Mouse (Mus musculus): Measurements from ENCODE around the gene Prkca. TPM values are rescaled to one million over a fixed set of nuclear protein-coding genes. Genes with fewer than 3 reads are reported as not detected.

Gene Prkca
- polyA plus RNA-seq, 1 experiment from 2014 or later = 7.0 TPM

GRCm38 (mm10) chr11:107931288-107931687, 412.4 kb downstream of the Prkca start:
- Histone ChIP-seq H3K36me3 (ENCODE audit: insufficient read depth, low read length) (no peaks in the 10 kb centered on the region), H3K4me3 (ENCODE audit: low read length) (no peak overlapping the region), H3K9ac (replicated peaks; ENCODE audit: low read length) (no peak overlapping the region), H3K27ac (ENCODE audit: low read length) (no peak overlapping the region), H3K4me1 (ENCODE audit: insufficient read depth, low read length) (no peaks in the 10 kb centered on the region), H3K4me2 (replicated peaks; ENCODE audit: low read depth, low read length) (no peak overlapping the region), H3K27me3 (ENCODE audit: insufficient read depth, low read length) (no peaks in the 10 kb centered on the region), H3K9me3 (ENCODE audit: low read length) (no peaks in the 10 kb centered on the region)
- no peak for ATAC-seq (ENCODE audit: low FRiP score, low TSS enrichment)
- 80% methylated on average over 11 of the region's 11 CpGs for WGBS

DNA sequence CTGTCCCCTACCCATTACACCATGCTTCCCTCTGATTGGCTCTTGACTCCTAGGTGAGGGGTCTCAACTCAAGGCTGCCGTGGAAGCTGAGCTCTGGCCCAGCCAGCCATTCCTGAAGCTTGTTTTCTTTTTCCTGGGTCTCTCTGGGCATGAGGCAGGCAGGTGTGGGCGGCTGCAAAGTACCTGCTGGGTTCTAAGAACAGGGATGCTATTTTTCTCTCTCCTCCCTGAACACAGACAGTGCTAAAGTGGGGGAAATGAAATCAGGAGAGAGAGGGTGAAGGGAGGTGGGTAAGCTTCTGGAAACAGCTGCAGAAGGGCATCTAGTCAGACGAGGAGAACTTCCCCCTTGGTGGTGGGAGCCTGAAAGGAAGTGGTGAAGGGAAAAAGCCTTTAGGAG, 414.0 kb downstream of the Prkca start:
- Histone ChIP-seq H3K27ac (ENCODE audit: low read length) (no peak overlapping the region), H3K4me2 (replicated peaks; ENCODE audit: low read depth, low read length) (no peak overlapping the region), H3K36me3 (ENCODE audit: insufficient read depth, low read length) (no peaks in the 10 kb centered on the region), H3K27me3 (ENCODE audit: insufficient read depth, low read length) (no peaks in the 10 kb centered on the region), H3K4me3 (ENCODE audit: low read length) (no peak overlapping the region), H3K9ac (replicated peaks; ENCODE audit: low read length) (no peak overlapping the region), H3K9me3 (ENCODE audit: low read length) (no peaks in the 10 kb centered on the region), H3K4me1 (ENCODE audit: insufficient read depth, low read length) (no peaks in the 10 kb centered on the region)
- WGBS = 46% methylated on average over 3 of the region's 3 CpGs
- ATAC-seq (ENCODE audit: low FRiP score, low TSS enrichment) = no peak

- Histone ChIP-seq H3K27ac (ENCODE audit: low read length) (no peak overlapping the region), H3K27me3 (ENCODE audit: insufficient read depth, low read length) (peaks cover 17% of the 10 kb centered on the region; the same call in 1 of the 2 replicates), H3K4me1 (ENCODE audit: insufficient read depth, low read length) (no peaks in the 10 kb centered on the region), H3K9ac (replicated peaks; ENCODE audit: low read length) (no peak overlapping the region), H3K4me2 (replicated peaks; ENCODE audit: low read depth, low read length) (no peak overlapping the region), H3K36me3 (ENCODE audit: insufficient read depth, low read length) (no peaks in the 10 kb centered on the region), H3K9me3 (ENCODE audit: low read length) (no peaks in the 10 kb centered on the region), H3K4me3 (ENCODE audit: low read length) (no peak overlapping the region)
- 46% methylated on average over 16 of the region's 16 CpGs for WGBS
- ATAC-seq (ENCODE audit: low FRiP score, low TSS enrichment) = no peak
Measured at GRCm38 (mm10) chr11:107919852-107920508, 423.7 kb downstream of the Prkca start.

DNA sequence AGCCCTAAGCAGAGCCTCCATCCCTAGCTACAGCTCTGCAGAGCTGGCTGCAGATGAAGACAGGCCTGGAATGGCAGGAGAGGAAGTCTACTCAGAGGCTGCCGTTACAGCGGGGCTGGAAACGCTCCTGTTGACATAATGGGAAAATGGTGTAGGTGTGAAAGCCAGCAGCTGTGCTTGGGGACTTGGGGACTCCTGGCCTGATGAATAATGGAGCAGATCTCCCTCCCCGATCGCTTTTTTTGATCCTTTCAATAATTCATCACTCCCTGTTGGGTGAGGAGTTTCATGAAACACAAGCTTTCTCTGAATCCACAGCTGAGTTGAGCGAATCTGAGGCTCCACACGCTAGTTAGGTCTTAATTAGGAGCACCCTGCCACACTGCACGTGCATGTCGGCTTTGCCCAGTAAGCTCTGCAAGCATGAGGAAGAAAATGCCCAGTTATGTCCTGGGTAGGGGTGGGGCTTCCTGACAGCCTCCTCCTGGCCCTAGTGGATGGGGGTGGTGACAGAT, 425.9 kb downstream of the Prkca start:
- no peak overlapping the region for H3K4me2 ChIP-seq (replicated peaks; ENCODE audit: low read depth, low read length)
- WGBS = 59% methylated on average over 9 of the region's 9 CpGs
- H3K4me3 ChIP-seq (ENCODE audit: low read length) = no peak overlapping the region
- no peaks in the 10 kb centered on the region for H3K36me3 ChIP-seq (ENCODE audit: insufficient read depth, low read length)
- no peak overlapping the region for H3K27ac ChIP-seq (ENCODE audit: low read length)
- no peak overlapping the region for H3K9ac ChIP-seq (replicated peaks; ENCODE audit: low read length)
- H3K9me3 ChIP-seq (ENCODE audit: low read length) = no peaks in the 10 kb centered on the region
- no peak for ATAC-seq (ENCODE audit: low FRiP score, low TSS enrichment)
- H3K27me3 ChIP-seq (ENCODE audit: insufficient read depth, low read length) = peaks cover 29% of the 10 kb centered on the region
- H3K4me1 ChIP-seq (ENCODE audit: insufficient read depth, low read length) = no peaks in the 10 kb centered on the region

GRCm38 (mm10) chr11:107914634-107915226, 429.0 kb downstream of the Prkca start, which contains the start of gene Cacng5:
TSS of gene Cacng5 (minus strand) at chr11:107915055.
- no peaks in the 10 kb centered on the region for H3K36me3 ChIP-seq (ENCODE audit: insufficient read depth, low read length)
- peaks cover 26% of the 10 kb centered on the region for H3K27me3 ChIP-seq (ENCODE audit: insufficient read depth, low read length)
- H3K9ac ChIP-seq (replicated peaks; ENCODE audit: low read length) = no peak within 1 kb of the TSS
- peak within 1 kb of the TSS; percentile 34 for H3K4me3 ChIP-seq (ENCODE audit: low read length)
- no peaks in the 10 kb centered on the region for H3K4me1 ChIP-seq (ENCODE audit: insufficient read depth, low read length)
- ATAC-seq (ENCODE audit: low FRiP score, low TSS enrichment) = peak; percentile 79; the same call in 1 of the 2 replicates
- peak within 1 kb of the TSS; percentile 47 for H3K4me2 ChIP-seq (replicated peaks; ENCODE audit: low read depth, low read length)
- WGBS = 6% methylated on average over 34 of the region's 36 CpGs
- no peak within 1 kb of the TSS for H3K27ac ChIP-seq (ENCODE audit: low read length)
- H3K9me3 ChIP-seq (ENCODE audit: low read length) = peaks cover 2% of the 10 kb centered on the region; the same call in 1 of the 2 replicates

DNA sequence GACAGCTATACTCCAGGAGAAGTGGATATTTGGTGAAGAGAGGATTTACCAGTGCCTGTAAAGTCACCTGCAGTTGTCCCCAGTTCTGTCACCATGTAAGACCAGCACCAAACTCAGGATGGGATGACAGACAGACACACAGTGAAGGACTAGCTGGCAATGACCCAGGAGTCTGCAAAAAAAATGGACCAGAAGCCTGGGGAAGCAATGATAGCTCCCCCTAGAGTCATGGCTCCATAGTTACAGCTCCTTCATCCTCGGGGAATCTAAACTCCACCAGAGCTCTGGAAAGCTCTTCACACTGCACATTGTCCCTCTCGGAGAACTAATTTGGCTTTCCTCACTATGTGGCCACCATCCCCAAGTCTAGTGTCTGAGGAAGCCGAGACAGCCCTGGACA, 430.4 kb downstream of the Prkca start:
- Histone ChIP-seq H3K9me3 (ENCODE audit: low read length) (peaks cover 4% of the 10 kb centered on the region; the same call in 1 of the 2 replicates), H3K27me3 (ENCODE audit: insufficient read depth, low read length) (peaks cover 26% of the 10 kb centered on the region), H3K27ac (ENCODE audit: low read length) (no peak overlapping the region), H3K9ac (replicated peaks; ENCODE audit: low read length) (no peak overlapping the region), H3K4me1 (ENCODE audit: insufficient read depth, low read length) (no peaks in the 10 kb centered on the region), H3K4me3 (ENCODE audit: low read length) (no peak overlapping the region), H3K36me3 (ENCODE audit: insufficient read depth, low read length) (no peaks in the 10 kb centered on the region), H3K4me2 (replicated peaks; ENCODE audit: low read depth, low read length) (no peak overlapping the region)
- 60% methylated on average over 3 of the region's 3 CpGs for WGBS
- no peak for ATAC-seq (ENCODE audit: low FRiP score, low TSS enrichment)

DNA sequence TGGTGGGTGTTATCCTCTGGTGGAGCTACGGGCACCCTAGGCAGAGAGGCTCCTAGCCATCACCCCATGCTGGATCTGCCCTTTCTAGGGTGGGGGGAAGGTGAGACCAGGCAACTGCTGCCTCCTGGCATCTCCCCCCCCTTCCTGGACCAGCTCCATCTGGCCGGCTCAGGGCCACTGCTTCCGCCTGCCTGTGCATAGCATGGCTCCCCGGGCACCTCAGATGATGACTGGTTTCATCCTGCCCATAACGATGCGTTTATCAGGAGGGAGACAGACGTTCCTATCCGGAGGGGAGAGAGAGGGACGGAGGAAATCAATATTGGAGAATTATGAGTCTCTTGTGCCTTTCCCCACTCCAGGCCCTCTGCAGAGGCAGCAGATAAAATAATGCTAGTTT, 438.4 kb downstream of the Prkca start:
- Histone ChIP-seq H3K4me3 (ENCODE audit: low read length) (no peak overlapping the region), H3K4me2 (replicated peaks; ENCODE audit: low read depth, low read length) (no peak overlapping the region), H3K27me3 (ENCODE audit: insufficient read depth, low read length) (no peaks in the 10 kb centered on the region), H3K9me3 (ENCODE audit: low read length) (peaks cover 4% of the 10 kb centered on the region; the same call in 1 of the 2 replicates), H3K36me3 (ENCODE audit: insufficient read depth, low read length) (no peaks in the 10 kb centered on the region), H3K27ac (ENCODE audit: low read length) (no peak overlapping the region), H3K4me1 (ENCODE audit: insufficient read depth, low read length) (no peaks in the 10 kb centered on the region), H3K9ac (replicated peaks; ENCODE audit: low read length) (no peak overlapping the region)
- 74% methylated on average over 9 of the region's 9 CpGs for WGBS
- no peak for ATAC-seq (ENCODE audit: low FRiP score, low TSS enrichment)

DNA sequence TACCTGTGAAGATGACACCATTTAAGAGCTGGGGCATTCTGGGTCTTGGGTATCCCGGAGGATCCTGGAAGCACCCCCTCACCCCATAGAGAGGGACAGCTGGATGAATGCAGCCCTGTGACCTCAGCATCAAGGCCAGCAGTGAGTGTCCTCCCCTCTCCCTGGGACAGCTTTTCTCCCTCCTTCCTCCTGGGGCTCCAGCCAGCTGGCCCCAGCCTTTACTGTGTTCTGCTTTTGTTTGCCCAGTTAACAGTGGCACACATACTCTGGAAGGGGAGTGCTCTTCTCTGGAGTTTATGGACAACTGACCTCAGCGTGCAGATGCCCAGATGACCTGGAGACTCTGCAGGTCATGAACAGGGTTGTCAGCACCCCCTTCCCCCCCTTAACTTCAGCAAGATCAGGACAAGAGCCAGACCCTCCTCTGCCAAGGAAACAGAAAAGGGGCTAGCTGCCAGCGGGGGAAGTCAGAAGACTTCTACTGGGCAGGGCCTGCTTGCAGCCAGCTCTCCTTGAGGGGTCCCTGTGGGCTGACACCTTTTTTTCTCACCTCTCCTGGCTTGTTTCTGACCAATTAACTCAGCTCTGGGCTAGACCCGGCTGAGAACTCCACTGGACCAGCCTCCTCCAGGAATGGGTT, 439.6 kb downstream of the Prkca start:
- H3K4me1 ChIP-seq (ENCODE audit: insufficient read depth, low read length) = no peaks in the 10 kb centered on the region

DNA sequence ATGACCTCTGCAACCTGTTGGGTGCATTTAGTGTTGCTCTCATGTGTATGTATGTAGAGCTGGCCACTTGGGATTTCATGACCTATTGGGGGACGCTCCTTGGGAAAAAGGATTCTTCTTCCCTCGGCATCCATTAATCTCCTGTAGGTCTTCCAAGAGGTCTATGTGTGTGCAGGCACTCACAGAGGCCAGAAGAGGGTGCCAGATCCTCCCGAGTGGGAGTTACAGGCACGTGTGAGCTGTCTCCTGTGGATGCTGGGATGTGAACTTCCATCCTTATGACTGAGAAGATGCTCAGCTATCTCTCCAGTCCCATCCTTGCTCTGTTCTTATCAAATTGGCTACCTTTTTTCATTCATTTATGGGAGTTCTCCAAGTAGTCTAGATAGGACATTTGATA, 443.3 kb downstream of the Prkca start:
- Histone ChIP-seq H3K4me1 (ENCODE audit: insufficient read depth, low read length) (no peaks in the 10 kb centered on the region), H3K4me3 (ENCODE audit: low read length) (no peak overlapping the region), H3K9me3 (ENCODE audit: low read length) (no peaks in the 10 kb centered on the region), H3K9ac (replicated peaks; ENCODE audit: low read length) (no peak overlapping the region), H3K4me2 (replicated peaks; ENCODE audit: low read depth, low read length) (no peak overlapping the region), H3K36me3 (ENCODE audit: insufficient read depth, low read length) (no peaks in the 10 kb centered on the region), H3K27ac (ENCODE audit: low read length) (no peak overlapping the region), H3K27me3 (ENCODE audit: insufficient read depth, low read length) (no peaks in the 10 kb centered on the region)
- ATAC-seq (ENCODE audit: low FRiP score, low TSS enrichment) = no peak
- 49% methylated on average over 4 of the region's 4 CpGs for WGBS

More for the DNA sequence above, 439.6 kb downstream of the Prkca start:
- Histone ChIP-seq H3K9me3 (ENCODE audit: low read length) (no peaks in the 10 kb centered on the region), H3K27me3 (ENCODE audit: insufficient read depth, low read length) (no peaks in the 10 kb centered on the region), H3K4me2 (replicated peaks; ENCODE audit: low read depth, low read length) (no peak overlapping the region), H3K9ac (replicated peaks; ENCODE audit: low read length) (no peak overlapping the region), H3K27ac (ENCODE audit: low read length) (no peak overlapping the region), H3K4me3 (ENCODE audit: low read length) (no peak overlapping the region), H3K36me3 (ENCODE audit: insufficient read depth, low read length) (no peaks in the 10 kb centered on the region)
- ATAC-seq (ENCODE audit: low FRiP score, low TSS enrichment) = no peak
- 17% methylated on average over 4 of the region's 4 CpGs for WGBS

GRCm38 (mm10) chr11:107898698-107899097, 445.0 kb downstream of the Prkca start:
- Histone ChIP-seq H3K9ac (replicated peaks; ENCODE audit: low read length) (no peak overlapping the region), H3K4me3 (ENCODE audit: low read length) (no peak overlapping the region), H3K4me1 (ENCODE audit: insufficient read depth, low read length) (no peaks in the 10 kb centered on the region), H3K27ac (ENCODE audit: low read length) (no peak overlapping the region), H3K4me2 (replicated peaks; ENCODE audit: low read depth, low read length) (no peak overlapping the region), H3K36me3 (ENCODE audit: insufficient read depth, low read length) (no peaks in the 10 kb centered on the region), H3K9me3 (ENCODE audit: low read length) (no peaks in the 10 kb centered on the region), H3K27me3 (ENCODE audit: insufficient read depth, low read length) (no peaks in the 10 kb centered on the region)
- 55% methylated on average over 2 of the region's 2 CpGs for WGBS
- no peak for ATAC-seq (ENCODE audit: low FRiP score, low TSS enrichment)

Measured in kidney, embryonic 16.5 days (tissue).